ENCODE assay signal across 9 mouse cellular contexts in the genomic region with DNA sequence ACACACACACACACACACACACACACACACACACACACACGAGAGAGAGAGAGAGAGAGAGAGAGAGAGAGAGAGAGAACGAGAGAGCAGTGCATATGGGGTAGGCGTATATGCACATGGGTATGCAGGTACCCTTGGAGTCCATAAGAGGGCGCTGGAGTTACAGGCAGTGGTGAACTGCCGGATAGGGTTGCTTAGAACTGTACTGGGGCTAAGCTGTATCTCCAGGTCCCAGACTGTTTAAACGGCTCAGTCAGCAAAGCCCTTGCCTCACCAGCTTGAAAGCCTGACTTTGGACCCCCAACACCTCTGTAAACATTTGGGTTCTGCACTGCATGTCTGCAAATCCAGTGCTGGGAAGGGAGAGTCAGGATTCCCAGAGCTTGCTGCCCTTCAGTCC.
DNase-seq lines count a peak whose midpoint lies in the region; ATAC-seq and TF ChIP-seq lines count a peak whose summit lies in the region.
"Had no signal": no experiment of that assay in that cellular context is flagged by ENCODE, and none has a peak within 500 bp of the region (broad histone marks: within the 10 kb centered on the region; RNA-seq: fewer than 3 reads in every experiment).

No protein-coding gene starts in this region.

- no peak for TF ChIP-seq POLR2A in lung, adult 2 months (IDR thresholded peaks at IDR 0.05; ENCODE audit: borderline replicate concordance, extremely low read depth, low read depth, low read length)

- 90% methylated on average over 6 of the region's 6 CpGs for WGBS in lung, adult 2 months
- 95% methylated on average over 5 of the region's 6 CpGs for WGBS in embryonic facial prominence, embryonic 12.5 days

- H3K36me3 ChIP-seq in embryonic facial prominence, embryonic 12.5 days, result no peaks in the 10 kb centered on the region
- no peaks in the 10 kb centered on the region for H3K36me3 ChIP-seq in splenic B cell, adult 2 months (ENCODE audit: control insufficient read depth, insufficient read depth, low read length, poor library complexity, severe bottlenecking)

- peak overlapping the region; percentile 91 for H3K27ac ChIP-seq in gastrocnemius, adult 2 months
- H3K27ac ChIP-seq in embryonic facial prominence, embryonic 12.5 days, result no peak overlapping the region

- no peaks in the 10 kb centered on the region for H3K9me3 ChIP-seq in embryonic facial prominence, embryonic 12.5 days

- no peaks in the 10 kb centered on the region for H3K27me3 ChIP-seq in embryonic facial prominence, embryonic 12.5 days
- no peaks in the 10 kb centered on the region for H3K27me3 ChIP-seq in splenic B cell, adult 2 months (ENCODE audit: control insufficient read depth, insufficient read depth, low read length, poor library complexity, severe bottlenecking)

- no peak overlapping the region for H3K9ac ChIP-seq in embryonic facial prominence, embryonic 12.5 days

- TF ChIP-seq CTCF in gastrocnemius, adult 2 months (IDR thresholded peaks at IDR 0.05), result peak; percentile 42
- peak; percentile 54; the same call in 1 of the 2 replicates for TF ChIP-seq CTCF in lung, adult 2 months (IDR thresholded peaks at IDR 0.05; ENCODE audit: insufficient read depth, low read length)

- H3K4me3 ChIP-seq in gastrocnemius, adult 2 months, result peak overlapping the region; percentile 72
- H3K4me3 ChIP-seq in lung, adult 2 months (replicated peaks; ENCODE audit: extremely low read depth, low read depth, low read length), result no peak overlapping the region
- no peak overlapping the region for H3K4me3 ChIP-seq in embryonic facial prominence, embryonic 12.5 days

- H3K4me2 ChIP-seq in embryonic facial prominence, embryonic 12.5 days (replicated peaks), result 0 out of 2 replicates have a peak overlapping the region, but pooled peaks have one; percentile 36

- H3K4me1 ChIP-seq in lung, adult 2 months (ENCODE audit: control insufficient read depth, insufficient read depth, low read length), result peaks cover 18% of the 10 kb centered on the region
- peaks cover 20% of the 10 kb centered on the region for H3K4me1 ChIP-seq in embryonic facial prominence, embryonic 12.5 days

- no peak for ATAC-seq in embryonic facial prominence, embryonic 12.5 days (ENCODE audit: insufficient number of reproducible peaks, insufficient read depth, low FRiP score, low TSS enrichment)

- no peak for DNase-seq in gastrocnemius, adult 2 months
- no peak for DNase-seq in gastrocnemius, postnatal 4 days (ENCODE audit: low spot score in 2 of 2)
- DNase-seq in lung, adult 2 months, result no peak
- no peak for DNase-seq in lung, adult 18-20 months
- DNase-seq in splenic B cell, adult 2 months (ENCODE audit: low read depth, low spot score), result peak; percentile 26
- no peak for DNase-seq in Muller cell, postnatal 12 days (ENCODE audit: inconsistent ontology term)
- no peak for DNase-seq in gastrocnemius, postnatal 10 days
- DNase-seq: gastrocnemius, postnatal 36 days had no signal

- intact Hi-C loops in gastrocnemius, adult 2 months (cut with DNase I), result loop anchor here (5.0 kb wide), 1 partner anchor 151 kb away; no protein-coding TSS in a partner anchor
